Mouse (Mus musculus): Measurements from ENCODE around the gene Ly6g6c. TPM values are rescaled to one million over a fixed set of nuclear protein-coding genes. Genes with fewer than 3 reads are reported as not detected.

The Ly6g6c gene
- polyA plus RNA-seq, 1 experiment from 2014 or later = 21.2 TPM

- Histone ChIP-seq H3K4me1 (ENCODE audit: control insufficient read depth, insufficient read depth, low read length) (peaks cover 33% of the 10 kb centered on the region), H3K27ac (replicated peaks; ENCODE audit: low read depth, low read length) (no peak overlapping the region), H3K4me3 (ENCODE audit: low read depth, low read length) (no peak overlapping the region), H3K4me2 (ENCODE audit: low read depth, low read length) (no peak overlapping the region), H3K36me3 (ENCODE audit: control insufficient read depth, insufficient read depth, low read length) (no peaks in the 10 kb centered on the region), H3K27me3 (replicated peaks; ENCODE audit: control insufficient read depth, insufficient read depth, low read length) (no peaks in the 10 kb centered on the region), H3K9me3 (ENCODE audit: control insufficient read depth, low read length) (no peaks in the 10 kb centered on the region), H3K9ac (ENCODE audit: low read depth, low read length) (no peak overlapping the region)
- 84% methylated on average over 4 of the region's 4 CpGs for WGBS
- DNase-seq (ENCODE audit: low spot score) (no peak), ATAC-seq (ENCODE audit: low read depth) (no peak)
Observed at GRCm38 (mm10) chr17:35043794-35044193, 21.4 kb upstream of the Ly6g6c start.

- peak overlapping the region; percentile 87 for H3K9ac ChIP-seq (ENCODE audit: low read depth, low read length)
- H3K4me1 ChIP-seq (ENCODE audit: control insufficient read depth, insufficient read depth, low read length) = peaks cover 42% of the 10 kb centered on the region
- no peak for ATAC-seq (ENCODE audit: low read depth)
- no peaks in the 10 kb centered on the region for H3K36me3 ChIP-seq (ENCODE audit: control insufficient read depth, insufficient read depth, low read length)
- H3K27ac ChIP-seq (replicated peaks; ENCODE audit: low read depth, low read length) = no peak overlapping the region
- no peaks in the 10 kb centered on the region for H3K27me3 ChIP-seq (replicated peaks; ENCODE audit: control insufficient read depth, insufficient read depth, low read length)
- no peak for DNase-seq (ENCODE audit: low spot score)
- 78% methylated on average over 7 of the region's 7 CpGs for WGBS
- H3K9me3 ChIP-seq (ENCODE audit: control insufficient read depth, low read length) = no peaks in the 10 kb centered on the region
- peak overlapping the region; percentile 66 for H3K4me3 ChIP-seq (ENCODE audit: low read depth, low read length)
- peak overlapping the region; percentile 98 for H3K4me2 ChIP-seq (ENCODE audit: low read depth, low read length)
Observed at GRCm38 (mm10) chr17:35044904-35045806, 20.0 kb upstream of the Ly6g6c start.

GRCm38 (mm10) chr17:35045807-35046680 is 19.1 kb upstream of the Ly6g6c start:
- no peak for DNase-seq (ENCODE audit: low spot score)
- Histone ChIP-seq H3K27me3 (replicated peaks; ENCODE audit: control insufficient read depth, insufficient read depth, low read length) (no peaks in the 10 kb centered on the region), H3K27ac (replicated peaks; ENCODE audit: low read depth, low read length) (peak overlapping the region; percentile 92), H3K36me3 (ENCODE audit: control insufficient read depth, insufficient read depth, low read length) (no peaks in the 10 kb centered on the region), H3K4me3 (ENCODE audit: low read depth, low read length) (peak overlapping the region; percentile 66), H3K9me3 (ENCODE audit: control insufficient read depth, low read length) (no peaks in the 10 kb centered on the region), H3K4me1 (ENCODE audit: control insufficient read depth, insufficient read depth, low read length) (peaks cover 42% of the 10 kb centered on the region), H3K4me2 (ENCODE audit: low read depth, low read length) (peak overlapping the region; percentile 98), H3K9ac (ENCODE audit: low read depth, low read length) (peak overlapping the region; percentile 87)
- no peak; the same call in 1 of the 2 replicates for ATAC-seq (ENCODE audit: low read depth)
- 10% methylated on average over 19 of the region's 48 CpGs for WGBS

GRCm38 (mm10) chr17:35046681-35047455 is 18.3 kb upstream of the Ly6g6c start, which contains the start of gene Msh5:
Gene Msh5 (minus strand): TSS chr17:35046745.
- peak; percentile 99 for DNase-seq (ENCODE audit: low spot score)
- Histone ChIP-seq H3K9ac (ENCODE audit: low read depth, low read length) (peak within 1 kb of the TSS; percentile 87), H3K4me3 (ENCODE audit: low read depth, low read length) (peak within 1 kb of the TSS; percentile 66), H3K4me2 (ENCODE audit: low read depth, low read length) (peak within 1 kb of the TSS; percentile 98), H3K27me3 (replicated peaks; ENCODE audit: control insufficient read depth, insufficient read depth, low read length) (no peaks in the 10 kb centered on the region), H3K4me1 (ENCODE audit: control insufficient read depth, insufficient read depth, low read length) (peaks cover 45% of the 10 kb centered on the region), H3K9me3 (ENCODE audit: control insufficient read depth, low read length) (no peaks in the 10 kb centered on the region), H3K36me3 (ENCODE audit: control insufficient read depth, insufficient read depth, low read length) (no peaks in the 10 kb centered on the region), H3K27ac (replicated peaks; ENCODE audit: low read depth, low read length) (peak within 1 kb of the TSS; percentile 96)
- peak; percentile 96 for ATAC-seq (ENCODE audit: low read depth)
- WGBS = 4% methylated on average over 29 of the region's 33 CpGs

- Histone ChIP-seq H3K27ac (replicated peaks; ENCODE audit: low read depth, low read length) (peak overlapping the region; percentile 96), H3K36me3 (ENCODE audit: control insufficient read depth, insufficient read depth, low read length) (peaks cover 7% of the 10 kb centered on the region), H3K27me3 (replicated peaks; ENCODE audit: control insufficient read depth, insufficient read depth, low read length) (no peaks in the 10 kb centered on the region), H3K4me3 (ENCODE audit: low read depth, low read length) (no peak overlapping the region), H3K9me3 (ENCODE audit: control insufficient read depth, low read length) (no peaks in the 10 kb centered on the region), H3K9ac (ENCODE audit: low read depth, low read length) (no peak overlapping the region), H3K4me1 (ENCODE audit: control insufficient read depth, insufficient read depth, low read length) (peaks cover 50% of the 10 kb centered on the region), H3K4me2 (ENCODE audit: low read depth, low read length) (0 out of 2 replicates have a peak overlapping the region, but pooled peaks have one; percentile 2)
- ATAC-seq (ENCODE audit: low read depth) = no peak
- WGBS = 62% methylated on average over 1 of the region's 1 CpGs
- no peak for DNase-seq (ENCODE audit: low spot score)
Observed at GRCm38 (mm10) chr17:35047688-35048087, 17.5 kb upstream of the Ly6g6c start.

GRCm38 (mm10) chr17:35048149-35048931 is 16.8 kb upstream of the Ly6g6c start:
- Histone ChIP-seq H3K27ac (replicated peaks; ENCODE audit: low read depth, low read length) (peak overlapping the region; percentile 96), H3K9ac (ENCODE audit: low read depth, low read length) (no peak overlapping the region), H3K4me2 (ENCODE audit: low read depth, low read length) (0 out of 2 replicates have a peak overlapping the region, but pooled peaks have one; percentile 2), H3K27me3 (replicated peaks; ENCODE audit: control insufficient read depth, insufficient read depth, low read length) (no peaks in the 10 kb centered on the region), H3K4me3 (ENCODE audit: low read depth, low read length) (no peak overlapping the region), H3K36me3 (ENCODE audit: control insufficient read depth, insufficient read depth, low read length) (peaks cover 14% of the 10 kb centered on the region), H3K4me1 (ENCODE audit: control insufficient read depth, insufficient read depth, low read length) (peaks cover 50% of the 10 kb centered on the region), H3K9me3 (ENCODE audit: control insufficient read depth, low read length) (no peaks in the 10 kb centered on the region)
- ATAC-seq (ENCODE audit: low read depth) (no peak), DNase-seq (ENCODE audit: low spot score) (no peak)
- 35% methylated on average over 10 of the region's 11 CpGs for WGBS

- peaks cover 20% of the 10 kb centered on the region for H3K36me3 ChIP-seq (ENCODE audit: control insufficient read depth, insufficient read depth, low read length)
- peak overlapping the region; percentile 84; the same call in 1 of the 2 replicates for H3K9ac ChIP-seq (ENCODE audit: low read depth, low read length)
- WGBS = 70% methylated on average over 5 of the region's 5 CpGs
- H3K9me3 ChIP-seq (ENCODE audit: control insufficient read depth, low read length) = no peaks in the 10 kb centered on the region
- H3K4me1 ChIP-seq (ENCODE audit: control insufficient read depth, insufficient read depth, low read length) = peaks cover 50% of the 10 kb centered on the region
- ATAC-seq (ENCODE audit: low read depth) (no peak), DNase-seq (ENCODE audit: low spot score) (no peak)
- peak overlapping the region; percentile 61; the same call in 1 of the 2 replicates for H3K4me3 ChIP-seq (ENCODE audit: low read depth, low read length)
- no peaks in the 10 kb centered on the region for H3K27me3 ChIP-seq (replicated peaks; ENCODE audit: control insufficient read depth, insufficient read depth, low read length)
- H3K4me2 ChIP-seq (ENCODE audit: low read depth, low read length) = peak overlapping the region; percentile 83
- peak overlapping the region; percentile 96 for H3K27ac ChIP-seq (replicated peaks; ENCODE audit: low read depth, low read length)
Observed at GRCm38 (mm10) chr17:35048932-35049440, 16.2 kb upstream of the Ly6g6c start.
